Mouse (Mus musculus) lung, embryonic 15.5 days (tissue): ENCODE data around the gene 1700016H13Rik. TPM values are rescaled to one million over a fixed set of nuclear protein-coding genes. Genes with fewer than 3 reads are reported as not detected.
A peak's percentile ranks its signal among the peaks of the same experiment; 100 is the strongest.

Experiments
- ATAC-seq: fragments of 200-750 bp; cut with Nextera tagmentation; 2 replicates; pipeline ENCODE4 v1.8.0; 2017; ENCODE audit warnings: moderate number of reproducible peaks, borderline replicate concordance; ENCODE audit not compliant: low FRiP score, low TSS enrichment; ENCODE audit errors: extremely low read depth
- H3K27ac ChIP-seq: fragments of 300-500 bp; sonication (generic); 2 replicates; pipeline ENCODE4 v1.5.1; 2015; ENCODE audit warnings: moderate library complexity, mild to moderate bottlenecking, inconsistent platforms
- H3K27me3 ChIP-seq: fragments of 300-500 bp; sonication (generic); 2 replicates; pipeline ENCODE4 v1.6.1; 2015; ENCODE audit warnings: inconsistent platforms
- H3K36me3 ChIP-seq: fragments of 300-500 bp; sonication (generic); 2 replicates; pipeline ENCODE4 v1.6.1; 2015; ENCODE audit warnings: inconsistent platforms
- H3K4me1 ChIP-seq: fragments of 300-500 bp; sonication (generic); 2 replicates; pipeline ENCODE4 v1.6.1; 2015; ENCODE audit warnings: inconsistent platforms
- H3K4me2 ChIP-seq: fragments of 300-500 bp; sonication (generic); 2 replicates; pipeline ENCODE4 v1.6.1; 2015; ENCODE audit warnings: inconsistent platforms, mild to moderate bottlenecking, moderate library complexity
- H3K4me3 ChIP-seq: fragments of 300-500 bp; sonication (generic); 2 replicates; pipeline ENCODE4 v1.5.1; 2015; ENCODE audit warnings: mild to moderate bottlenecking, inconsistent platforms
- H3K9ac ChIP-seq: fragments of 300-500 bp; sonication (generic); 2 replicates; pipeline ENCODE4 v1.6.1; 2015; ENCODE audit warnings: inconsistent platforms
- H3K9me3 ChIP-seq: fragments of 300-500 bp; sonication (generic); 2 replicates; pipeline ENCODE4 v1.6.1; 2016; ENCODE audit warnings: inconsistent platforms
- WGBS: fragments of 180-500 bp; shearing (Covaris S2); methylation state at CpG from one replicate; pipeline ENCODE4 v1.1.7; 2015; 5-methylcytosine and 5-hydroxymethylcytosine counted together
- polyA plus RNA-seq: library from polyadenylated mRNA; unstranded; fragments of >200 nt; fragmentation: Nextera tagmentation; extraction: Ambion mirVana; gene quantifications from 2 replicates; pipeline ENCODE4 v1.2.1, GENCODE M21; 2015

The 1700016H13Rik gene
- polyA plus RNA-seq, 1 experiment from 2014 or later: 0.51 TPM

DNA sequence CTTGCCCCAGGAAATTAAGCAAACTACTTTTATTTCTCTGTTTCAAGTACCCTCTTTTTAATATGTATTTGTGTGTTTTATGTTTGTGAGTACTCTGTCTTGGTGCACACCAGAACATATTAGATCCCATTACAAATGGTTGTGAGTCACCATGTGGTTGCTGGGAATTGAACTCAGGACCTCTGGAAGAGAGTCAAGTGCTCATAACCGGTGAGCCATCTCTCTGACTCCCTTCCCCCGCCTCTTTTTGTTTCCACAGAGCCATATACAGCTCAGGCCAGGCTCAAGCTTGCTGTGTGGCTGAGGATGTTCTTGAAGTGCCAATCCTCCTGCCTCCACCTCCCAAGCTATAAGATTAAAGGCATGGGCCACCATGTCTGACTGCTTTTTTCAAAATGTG lies 10.1 kb upstream of the 1700016H13Rik start:
- 56% methylated on average over 2 of the region's 2 CpGs for WGBS
- no peak overlapping the region for H3K4me2 ChIP-seq
- no peaks in the 10 kb centered on the region for H3K9me3 ChIP-seq
- no peak overlapping the region for H3K27ac ChIP-seq
- H3K9ac ChIP-seq: no peak overlapping the region
- no peaks in the 10 kb centered on the region for H3K36me3 ChIP-seq
- no peak overlapping the region for H3K4me3 ChIP-seq
- no peaks in the 10 kb centered on the region for H3K4me1 ChIP-seq
- H3K27me3 ChIP-seq: no peaks in the 10 kb centered on the region
- no peak for ATAC-seq

- WGBS: 77% methylated on average over 9 of the region's 9 CpGs
- H3K27ac ChIP-seq: no peak overlapping the region
Measured at GRCm38 (mm10) chr5:103664932-103665331, 9.1 kb upstream of the 1700016H13Rik start.

GRCm38 (mm10) chr5:103659571-103659970 lies 3.8 kb upstream of the 1700016H13Rik start:
- H3K4me2 ChIP-seq: no peak overlapping the region
- peaks cover 6% of the 10 kb centered on the region for H3K4me1 ChIP-seq
- H3K27ac ChIP-seq: no peak overlapping the region
- no peaks in the 10 kb centered on the region for H3K36me3 ChIP-seq
- no peak overlapping the region for H3K4me3 ChIP-seq
- 23% methylated on average over 3 of the region's 3 CpGs for WGBS
- H3K27me3 ChIP-seq: no peaks in the 10 kb centered on the region
- no peaks in the 10 kb centered on the region for H3K9me3 ChIP-seq
- ATAC-seq: no peak
- H3K9ac ChIP-seq: no peak overlapping the region

More at GRCm38 (mm10) chr5:103664932-103665331, 9.1 kb upstream of the 1700016H13Rik start:
- H3K27me3 ChIP-seq: no peaks in the 10 kb centered on the region
- ATAC-seq: no peak
- H3K4me2 ChIP-seq: no peak overlapping the region
- H3K4me3 ChIP-seq: no peak overlapping the region
- no peaks in the 10 kb centered on the region for H3K36me3 ChIP-seq
- no peaks in the 10 kb centered on the region for H3K4me1 ChIP-seq
- no peak overlapping the region for H3K9ac ChIP-seq
- H3K9me3 ChIP-seq: no peaks in the 10 kb centered on the region

- no peak overlapping the region for H3K27ac ChIP-seq
- no peak overlapping the region for H3K4me2 ChIP-seq
- peaks cover 6% of the 10 kb centered on the region for H3K4me1 ChIP-seq
- H3K9me3 ChIP-seq: no peaks in the 10 kb centered on the region
- no peak overlapping the region for H3K9ac ChIP-seq
- 54% methylated on average over 5 of the region's 5 CpGs for WGBS
- H3K27me3 ChIP-seq: no peaks in the 10 kb centered on the region
- no peak for ATAC-seq
- no peaks in the 10 kb centered on the region for H3K36me3 ChIP-seq
- H3K4me3 ChIP-seq: no peak overlapping the region
Measured at GRCm38 (mm10) chr5:103658921-103659320, 3.1 kb upstream of the 1700016H13Rik start.

GRCm38 (mm10) chr5:103654780-103655179 lies 1.0 kb downstream of the 1700016H13Rik start:
- no peaks in the 10 kb centered on the region for H3K36me3 ChIP-seq
- H3K4me1 ChIP-seq: peaks cover 6% of the 10 kb centered on the region
- no peaks in the 10 kb centered on the region for H3K27me3 ChIP-seq
- 64% methylated on average over 4 of the region's 4 CpGs for WGBS
- peak overlapping the region; percentile 62; the same call in 1 of the 2 replicates for H3K4me3 ChIP-seq
- no peak overlapping the region for H3K9ac ChIP-seq
- H3K9me3 ChIP-seq: no peaks in the 10 kb centered on the region
- H3K4me2 ChIP-seq: peak overlapping the region; percentile 99
- H3K27ac ChIP-seq: no peak overlapping the region
- no peak for ATAC-seq

DNA sequence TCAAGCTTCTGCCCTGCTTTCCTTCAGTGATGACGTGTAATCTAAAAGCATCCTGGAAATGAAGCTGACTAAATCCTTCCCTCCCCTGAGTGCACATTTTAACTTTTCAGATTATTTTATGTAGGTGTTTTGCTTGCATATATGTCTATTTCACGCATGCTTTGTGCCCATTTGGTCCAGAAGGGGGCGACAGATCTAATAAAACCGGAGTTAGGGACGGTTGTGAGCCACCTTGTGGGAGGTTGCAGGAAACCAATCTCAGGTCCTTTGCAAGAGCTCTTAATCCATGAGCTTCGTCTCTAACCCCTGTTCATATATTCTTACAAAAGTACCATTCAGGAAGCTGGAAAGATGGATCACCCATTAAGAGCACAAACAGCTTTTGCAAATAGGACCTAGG lies 1.6 kb downstream of the 1700016H13Rik start:
- WGBS: 36% methylated on average over 6 of the region's 6 CpGs
- Histone ChIP-seq H3K9me3 (no peaks in the 10 kb centered on the region), H3K36me3 (no peaks in the 10 kb centered on the region), H3K4me1 (peaks cover 6% of the 10 kb centered on the region), H3K9ac (no peak overlapping the region), H3K27me3 (no peaks in the 10 kb centered on the region), H3K4me2 (no peak overlapping the region), H3K27ac (no peak overlapping the region), H3K4me3 (no peak overlapping the region)
- no peak for ATAC-seq

GRCm38 (mm10) chr5:103647320-103647719 lies 8.5 kb downstream of the 1700016H13Rik start:
- 71% methylated on average over 3 of the region's 3 CpGs for WGBS
- no peaks in the 10 kb centered on the region for H3K36me3 ChIP-seq
- H3K4me1 ChIP-seq: no peaks in the 10 kb centered on the region
- no peak overlapping the region for H3K27ac ChIP-seq
- no peaks in the 10 kb centered on the region for H3K27me3 ChIP-seq
- no peak overlapping the region for H3K4me2 ChIP-seq
- H3K9ac ChIP-seq: no peak overlapping the region
- no peak for ATAC-seq
- no peaks in the 10 kb centered on the region for H3K9me3 ChIP-seq
- no peak overlapping the region for H3K4me3 ChIP-seq

DNA sequence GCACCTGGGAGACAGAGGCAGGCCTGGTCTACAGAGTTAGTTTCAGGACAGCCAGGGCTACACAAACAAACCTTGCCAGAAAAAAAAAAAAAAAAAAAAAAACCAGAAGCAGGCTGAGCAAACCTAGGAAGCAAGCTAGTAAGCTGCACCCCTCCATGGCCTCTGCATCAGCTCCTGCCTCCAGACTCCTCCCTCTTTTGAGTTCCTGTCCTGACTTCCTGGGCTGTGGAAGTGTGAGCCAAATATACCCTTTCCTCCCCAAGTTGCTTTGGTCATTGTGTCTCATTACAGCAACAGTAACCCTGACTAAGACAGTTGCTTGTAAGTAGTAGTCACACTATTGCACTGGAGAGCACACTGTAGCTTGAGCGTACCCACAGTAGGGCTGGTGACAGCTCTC lies 11.6 kb downstream of the 1700016H13Rik start:
- Histone ChIP-seq H3K9me3 (no peaks in the 10 kb centered on the region), H3K36me3 (no peaks in the 10 kb centered on the region), H3K4me3 (no peak overlapping the region), H3K27me3 (no peaks in the 10 kb centered on the region), H3K27ac (no peak overlapping the region), H3K4me2 (no peak overlapping the region), H3K9ac (no peak overlapping the region), H3K4me1 (no peaks in the 10 kb centered on the region)
- WGBS: 94% methylated on average over 1 of the region's 1 CpGs
- no peak for ATAC-seq

GRCm38 (mm10) chr5:103637162-103637561 lies 18.6 kb downstream of the 1700016H13Rik start:
- Histone ChIP-seq H3K36me3 (no peaks in the 10 kb centered on the region), H3K4me3 (no peak overlapping the region), H3K9ac (no peak overlapping the region), H3K27ac (no peak overlapping the region), H3K4me1 (no peaks in the 10 kb centered on the region), H3K9me3 (no peaks in the 10 kb centered on the region), H3K4me2 (no peak overlapping the region), H3K27me3 (no peaks in the 10 kb centered on the region)
- ATAC-seq: no peak
- 69% methylated on average over 2 of the region's 2 CpGs for WGBS

DNA sequence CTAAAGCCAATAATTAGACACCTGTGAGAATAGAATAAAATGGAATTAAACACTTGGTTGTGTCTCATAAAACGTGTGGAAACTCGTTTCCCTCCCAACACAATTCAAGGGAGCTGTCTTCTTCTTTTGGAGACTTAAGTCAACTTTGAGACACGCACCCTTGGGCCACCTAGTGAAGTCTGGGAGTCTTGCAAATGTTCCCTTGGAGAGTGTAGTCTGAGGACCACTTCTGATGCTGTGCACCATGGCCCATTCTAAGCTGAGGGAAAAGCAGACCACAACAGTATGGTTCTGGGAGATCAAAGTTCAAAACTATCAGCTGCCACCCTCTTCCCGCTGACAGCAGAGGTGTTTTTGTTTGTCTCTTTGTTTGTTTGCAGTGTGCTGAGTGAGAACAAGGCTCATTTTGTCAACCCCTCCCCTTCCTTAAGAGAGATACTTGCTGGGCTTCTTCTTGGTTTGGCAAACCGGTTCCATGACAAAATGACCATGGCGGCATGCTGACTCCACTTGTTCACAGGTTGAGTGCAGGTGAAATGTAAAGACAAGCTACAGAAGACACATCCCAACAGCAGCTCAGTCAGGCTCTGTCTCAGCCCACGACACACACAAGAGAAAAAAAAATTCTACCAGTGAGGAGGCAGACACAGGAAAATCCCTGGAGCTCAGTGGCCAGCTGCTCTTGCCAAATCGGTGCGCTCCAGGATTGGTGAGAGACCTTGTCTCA lies 25.8 kb downstream of the 1700016H13Rik start:
- Histone ChIP-seq H3K9me3 (no peaks in the 10 kb centered on the region), H3K9ac (no peak overlapping the region), H3K4me1 (peaks cover 19% of the 10 kb centered on the region), H3K27me3 (no peaks in the 10 kb centered on the region), H3K36me3 (no peaks in the 10 kb centered on the region), H3K4me2 (no peak overlapping the region), H3K27ac (peak overlapping the region; percentile 90), H3K4me3 (no peak overlapping the region)
- 54% methylated on average over 9 of the region's 9 CpGs for WGBS
- ATAC-seq: peak; percentile 55; the same call in 1 of the 2 replicates

- peak; percentile 94 for ATAC-seq
- Histone ChIP-seq H3K9me3 (no peaks in the 10 kb centered on the region), H3K36me3 (no peaks in the 10 kb centered on the region), H3K9ac (no peak within 1 kb of the TSS), H3K4me3 (no peak within 1 kb of the TSS), H3K4me2 (peak within 1 kb of the TSS; percentile 21), H3K27ac (peak within 1 kb of the TSS; percentile 90), H3K4me1 (peaks cover 21% of the 10 kb centered on the region), H3K27me3 (no peaks in the 10 kb centered on the region)
- WGBS: 46% methylated on average over 17 of the region's 17 CpGs
Measured at GRCm38 (mm10) chr5:103629111-103629764, 26.6 kb downstream of the 1700016H13Rik start, which contains the start of gene Slc10a6. Gene Slc10a6 (minus strand): TSS chr5:103629403.

DNA sequence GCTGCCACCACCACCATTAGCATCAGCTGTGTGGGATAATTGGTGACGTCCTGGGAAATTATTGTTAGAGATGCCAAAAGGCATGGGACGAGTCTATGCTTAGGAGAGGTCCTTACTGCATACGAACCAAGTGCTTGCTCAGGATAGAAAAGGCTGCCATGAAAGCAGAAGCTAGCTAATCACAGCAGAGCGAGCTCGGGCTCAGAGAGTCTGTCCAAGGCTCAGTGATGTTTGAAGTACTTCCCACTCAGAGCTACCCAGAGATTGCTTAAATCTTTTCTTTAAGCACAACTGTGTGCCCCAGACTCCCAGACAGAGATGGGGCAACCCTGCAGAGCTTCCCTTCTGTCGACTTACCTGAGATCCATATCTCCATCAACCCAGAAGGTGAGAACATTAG lies 27.3 kb downstream of the 1700016H13Rik start:
- H3K27me3 ChIP-seq: no peaks in the 10 kb centered on the region
- H3K4me3 ChIP-seq: no peak overlapping the region
- no peak overlapping the region for H3K9ac ChIP-seq
- H3K4me1 ChIP-seq: peaks cover 29% of the 10 kb centered on the region
- WGBS: 74% methylated on average over 6 of the region's 6 CpGs
- ATAC-seq: no peak
- peak overlapping the region; percentile 21; the same call in 1 of the 2 replicates for H3K4me2 ChIP-seq
- no peaks in the 10 kb centered on the region for H3K9me3 ChIP-seq
- H3K27ac ChIP-seq: peak overlapping the region; percentile 90
- no peaks in the 10 kb centered on the region for H3K36me3 ChIP-seq
